Mouse (Mus musculus): ENCODE measurements around the gene Barx1. TPM values are rescaled to one million over a fixed set of nuclear protein-coding genes. Genes with fewer than 3 reads are reported as not detected.

Barx1 gene
- polyA plus RNA-seq, 1 experiment, result not detected

- Histone ChIP-seq H3K4me3 (replicated peaks) (no peak overlapping the region), H3K27me3 (ENCODE audit: control insufficient read depth) (no peaks in the 10 kb centered on the region), H3K9me3 (ENCODE audit: control insufficient read depth, low read length) (peaks cover 7% of the 10 kb centered on the region), H3K4me1 (ENCODE audit: control insufficient read depth) (no peaks in the 10 kb centered on the region), H3K36me3 (ENCODE audit: control insufficient read depth) (no peaks in the 10 kb centered on the region)
- TF ChIP-seq TAL1 (IDR thresholded peaks at IDR 0.05; ENCODE audit: low read length), result no peak
- no peak for TF ChIP-seq GATA1 (IDR thresholded peaks at IDR 0.05; ENCODE audit: low read length)
Measured at GRCm38 (mm10) chr13:48691991-48692390, 29.2 kb downstream of the Barx1 start.

- no peak overlapping the region for H3K4me3 ChIP-seq (replicated peaks)
- H3K36me3 ChIP-seq (ENCODE audit: control insufficient read depth), result no peaks in the 10 kb centered on the region
- H3K9me3 ChIP-seq (ENCODE audit: control insufficient read depth, low read length), result peaks cover 7% of the 10 kb centered on the region
- TF ChIP-seq TAL1 (IDR thresholded peaks at IDR 0.05; ENCODE audit: low read length), result no peak
- no peak for TF ChIP-seq GATA1 (IDR thresholded peaks at IDR 0.05; ENCODE audit: low read length)
- H3K27me3 ChIP-seq (ENCODE audit: control insufficient read depth), result no peaks in the 10 kb centered on the region
- H3K4me1 ChIP-seq (ENCODE audit: control insufficient read depth), result no peaks in the 10 kb centered on the region
Measured at GRCm38 (mm10) chr13:48694090-48695064, 31.6 kb downstream of the Barx1 start.

GRCm38 (mm10) chr13:48706385-48706951 lies 43.7 kb downstream of the Barx1 start:
- no peak overlapping the region for H3K4me3 ChIP-seq (replicated peaks)
- no peaks in the 10 kb centered on the region for H3K9me3 ChIP-seq (ENCODE audit: control insufficient read depth, low read length)
- no peaks in the 10 kb centered on the region for H3K27me3 ChIP-seq (ENCODE audit: control insufficient read depth)
- H3K36me3 ChIP-seq (ENCODE audit: control insufficient read depth), result no peaks in the 10 kb centered on the region
- no peak for TF ChIP-seq GATA1 (IDR thresholded peaks at IDR 0.05; ENCODE audit: low read length)
- no peak for TF ChIP-seq TAL1 (IDR thresholded peaks at IDR 0.05; ENCODE audit: low read length)
- H3K4me1 ChIP-seq (ENCODE audit: control insufficient read depth), result no peaks in the 10 kb centered on the region

GRCm38 (mm10) chr13:48712675-48713074 lies 49.9 kb downstream of the Barx1 start:
- TF ChIP-seq GATA1 (IDR thresholded peaks at IDR 0.05; ENCODE audit: low read length) (no peak), TAL1 (IDR thresholded peaks at IDR 0.05; ENCODE audit: low read length) (no peak)
- H3K27me3 ChIP-seq (ENCODE audit: control insufficient read depth), result no peaks in the 10 kb centered on the region
- H3K4me1 ChIP-seq (ENCODE audit: control insufficient read depth), result no peaks in the 10 kb centered on the region
- H3K36me3 ChIP-seq (ENCODE audit: control insufficient read depth), result no peaks in the 10 kb centered on the region
- H3K9me3 ChIP-seq (ENCODE audit: control insufficient read depth, low read length), result no peaks in the 10 kb centered on the region
- no peak overlapping the region for H3K4me3 ChIP-seq (replicated peaks)

- no peaks in the 10 kb centered on the region for H3K36me3 ChIP-seq (ENCODE audit: control insufficient read depth)
- no peak overlapping the region for H3K4me3 ChIP-seq (replicated peaks)
- no peaks in the 10 kb centered on the region for H3K4me1 ChIP-seq (ENCODE audit: control insufficient read depth)
- peaks cover 9% of the 10 kb centered on the region for H3K9me3 ChIP-seq (ENCODE audit: control insufficient read depth, low read length)
- H3K27me3 ChIP-seq (ENCODE audit: control insufficient read depth), result no peaks in the 10 kb centered on the region
- TF ChIP-seq TAL1 (IDR thresholded peaks at IDR 0.05; ENCODE audit: low read length) (no peak), GATA1 (IDR thresholded peaks at IDR 0.05; ENCODE audit: low read length) (no peak)
Measured at GRCm38 (mm10) chr13:48716075-48716474, 53.3 kb downstream of the Barx1 start.

Other genes with a start within 250 kb of the Barx1 start
- gene Zfp169, start 149.5 kb upstream of the Barx1 start, polyA plus RNA-seq (2012), result 0.01 TPM in 1 of 2 replicates, not detected in the other
- gene A830005F24Rik, start 149.4 kb upstream of the Barx1 start, polyA plus RNA-seq (2012), result not detected in 2 replicates
- gene Ptpdc1, start 37.3 kb upstream of the Barx1 start, polyA plus RNA-seq (2012), result not detected in 2 replicates
- gene Phf2, start 208.1 kb downstream of the Barx1 start, polyA plus RNA-seq (2012), result 2.9 and 3.1 TPM in 2 replicates